Mouse (Mus musculus): ENCODE data around the gene A730071L15Rik. TPM values are rescaled to one million over a fixed set of nuclear protein-coding genes. Genes with fewer than 3 reads are reported as not detected.

A730071L15Rik gene
- polyA plus RNA-seq (2015; fragmentation: Nextera tagmentation; extraction: Ambion mirVana) = 0.54 and 0.66 TPM in 2 replicates

GRCm38 (mm10) chr11:6199410-6200086, at the start of gene A730071L15Rik:
Gene A730071L15Rik, plus strand, starts transcription at chr11:6200029.

DNA sequence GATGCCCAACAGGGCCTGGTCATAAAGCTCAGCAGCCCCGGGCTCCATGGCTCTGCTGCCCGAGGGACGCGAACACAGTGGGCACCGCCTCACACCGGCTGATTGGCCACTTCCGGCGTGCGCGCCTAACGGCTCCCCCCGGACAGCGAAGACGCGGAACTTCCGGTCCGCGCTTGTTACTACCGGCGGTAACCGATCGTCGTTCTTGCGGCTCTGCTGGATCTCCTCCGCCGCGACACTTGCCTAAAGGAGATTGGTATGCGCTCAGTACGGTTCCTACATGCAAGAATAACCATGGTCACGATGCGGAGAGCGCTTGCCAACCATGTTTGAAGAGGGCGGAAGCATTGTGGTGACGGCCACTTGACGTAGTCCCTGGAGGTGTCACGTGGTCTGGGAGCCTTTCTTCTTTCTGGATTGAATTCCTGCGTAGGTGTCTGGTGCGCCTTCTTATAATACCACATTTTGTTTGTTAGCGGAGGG, 299 bp downstream of the A730071L15Rik start, which contains the start of gene Nudcd3:
Nudcd3 (minus strand) TSS at position 329 of the 483 bp plus-strand sequence.

GRCm38 (mm10) chr11:6230012-6230411, 30.2 kb downstream of the A730071L15Rik start, which contains the start of gene Npc1l1:
Gene Npc1l1, minus strand, starts transcription at chr11:6230143.

Other genes with a start within 250 kb of the A730071L15Rik start
- gene Gck, start 249.9 kb upstream of the A730071L15Rik start, polyA plus RNA-seq (2015; fragmentation: Nextera tagmentation; extraction: Ambion mirVana) = 3.8 and 4.2 TPM in 2 replicates
- 64.5 and 76.8 TPM in 2 replicates for gene Ykt6, start 244.3 kb upstream of the A730071L15Rik start, polyA plus RNA-seq (2015; fragmentation: Nextera tagmentation; extraction: Ambion mirVana)
- gene Camk2b, start 133.7 kb upstream of the A730071L15Rik start, polyA plus RNA-seq (2015; fragmentation: Nextera tagmentation; extraction: Ambion mirVana) = 173 and 185 TPM in 2 replicates
- gene Nudcd3, start 386 bp downstream of the A730071L15Rik start, polyA plus RNA-seq (2015; fragmentation: Nextera tagmentation; extraction: Ambion mirVana) = 56.5 and 60.7 TPM in 2 replicates
- 0.03 TPM in 1 of 2 replicates, not detected in the other for gene Npc1l1, start 30.1 kb downstream of the A730071L15Rik start, polyA plus RNA-seq (2015; fragmentation: Nextera tagmentation; extraction: Ambion mirVana)
- 63.5 and 66.3 TPM in 2 replicates for gene Ddx56, start 67.7 kb downstream of the A730071L15Rik start, polyA plus RNA-seq (2015; fragmentation: Nextera tagmentation; extraction: Ambion mirVana)
- 97.4 and 102 TPM in 2 replicates for gene Tmed4, start 74.8 kb downstream of the A730071L15Rik start, polyA plus RNA-seq (2015; fragmentation: Nextera tagmentation; extraction: Ambion mirVana)
- gene Ogdh, start 91.6 kb downstream of the A730071L15Rik start, polyA plus RNA-seq (2015; fragmentation: Nextera tagmentation; extraction: Ambion mirVana) = 103 and 113 TPM in 2 replicates
- gene Zmiz2, start 189.0 kb downstream of the A730071L15Rik start, polyA plus RNA-seq (2015; fragmentation: Nextera tagmentation; extraction: Ambion mirVana) = 31.1 and 33.3 TPM in 2 replicates
- gene Ppia, start 215.4 kb downstream of the A730071L15Rik start, polyA plus RNA-seq (2015; fragmentation: Nextera tagmentation; extraction: Ambion mirVana) = 5,012 and 5,631 TPM in 2 replicates
- gene H2afv, start 244.4 kb downstream of the A730071L15Rik start, polyA plus RNA-seq (2015; fragmentation: Nextera tagmentation; extraction: Ambion mirVana) = 149 and 163 TPM in 2 replicates